Mouse (Mus musculus) small intestine, adult 2 months (tissue): Measurements from ENCODE around the gene Itgb5.

Experiments used
- CTCF ChIP-seq: fragments of 200-500 bp; IDR thresholded peaks from 2 replicates; pipeline ENCODE4 v1.5.1; 2012; ENCODE audit warnings: low read depth, mild to moderate bottlenecking, control low read depth, inconsistent platforms, low read length, moderate library complexity, mixed read lengths; ENCODE audit not compliant: insufficient replicate concordance, insufficient read length; ENCODE audit errors: extremely low read depth
- POLR2A ChIP-seq: fragments of 200-500 bp; IDR thresholded peaks from 2 replicates; pipeline ENCODE4 v1.6.1; 2012; ENCODE audit warnings: low read depth, mild to moderate bottlenecking, control low read depth, inconsistent platforms, low read length, moderate library complexity

GRCm38 (mm10) chr16:33797860-33798259 is 31.6 kb upstream of the Itgb5 start:
- TF ChIP-seq CTCF (no peak; the same call in 1 of the 2 replicates), POLR2A (no peak)
